Mouse (Mus musculus) limb, embryonic 14.5 days (tissue): ENCODE measurements around the gene Shf. TPM values are rescaled to one million over a fixed set of nuclear protein-coding genes. Genes with fewer than 3 reads are reported as not detected.

Source experiments
- ATAC-seq: fragments of 200-750 bp; cut with Nextera tagmentation; 2 replicates; pipeline ENCODE4 v1.8.0; 2017; ENCODE audit warnings: low read depth, moderate number of reproducible peaks, moderate TSS enrichment; ENCODE audit not compliant: low FRiP score
- DNase-seq: peaks from one replicate; pipeline ENCODE4 v3.0.0-alpha.2; 2015; ENCODE audit warnings: low spot score
- H3K27ac ChIP-seq: fragments of 300-500 bp; sonication (generic); replicated peaks from 2 replicates; pipeline ENCODE4 v1.5.1; 2014; ENCODE audit warnings: low read depth, mild to moderate bottlenecking, low read length, moderate library complexity, mixed read lengths
- H3K27me3 ChIP-seq: fragments of 300-500 bp; sonication (generic); 2 replicates; pipeline ENCODE4 v1.6.1; 2014; ENCODE audit warnings: low read length, mixed read lengths; ENCODE audit not compliant: control insufficient read depth, insufficient read depth
- H3K36me3 ChIP-seq: fragments of 300-500 bp; sonication (generic); 2 replicates; pipeline ENCODE4 v1.6.1; 2014; ENCODE audit warnings: mild to moderate bottlenecking, low read length, moderate library complexity, mixed read lengths; ENCODE audit not compliant: control insufficient read depth, insufficient read depth
- H3K4me1 ChIP-seq: fragments of 300-500 bp; sonication (generic); 2 replicates; pipeline ENCODE4 v1.6.1; 2014; ENCODE audit warnings: antibody characterized with exemption, low read length, mixed read lengths; ENCODE audit not compliant: control insufficient read depth, insufficient read depth
- H3K4me2 ChIP-seq: fragments of 300-500 bp; sonication (generic); replicated peaks from 2 replicates; pipeline ENCODE4 v1.6.1; 2014; ENCODE audit warnings: low read depth, mild to moderate bottlenecking, low read length, moderate library complexity; ENCODE audit not compliant: severe bottlenecking
- H3K4me3 ChIP-seq: fragments of 300-500 bp; sonication (generic); replicated peaks from 2 replicates; pipeline ENCODE4 v1.5.1; 2014; ENCODE audit warnings: low read length
- H3K9ac ChIP-seq: fragments of 300-500 bp; sonication (generic); 2 replicates; pipeline ENCODE4 v1.6.1; 2014; ENCODE audit warnings: mild to moderate bottlenecking, low read depth, low read length, moderate library complexity; ENCODE audit not compliant: severe bottlenecking
- H3K9me3 ChIP-seq: fragments of 300-500 bp; sonication (generic); 2 replicates; pipeline ENCODE4 v1.6.1; 2016; ENCODE audit warnings: low read length; ENCODE audit not compliant: control insufficient read depth
- POLR2A ChIP-seq: fragments of 200-500 bp; IDR thresholded peaks from 2 replicates; pipeline ENCODE4 v1.8.0; 2012; ENCODE audit warnings: inconsistent platforms, mild to moderate bottlenecking, moderate library complexity, borderline replicate concordance; ENCODE audit not compliant: insufficient read depth, insufficient read length; ENCODE audit errors: extremely low read depth
- WGBS: fragments of 180-500 bp; shearing (Covaris S2); extraction: QIAGEN DNeasy Blood & Tissue Kit; methylation state at CpG from one replicate; pipeline ENCODE4 v1.1.7; 2014; 5-methylcytosine and 5-hydroxymethylcytosine counted together
- polyA plus RNA-seq, 2 experiments: library from polyadenylated mRNA; depleted of rRNA in 1 of 2; stranded (reverse) in 1 of 2; unstranded in 1 of 2; fragments of >200 nt; fragmentation: Nextera tagmentation in 1 of 2; extraction: Ambion mirVana in 1 of 2; gene quantifications; 2 replicates each; pipeline versions ENCODE4 v1.2.1 to v1.2.3; 2012 to 2014

The Shf gene
- polyA plus RNA-seq, 2 experiments = 6.5 to 34.2 TPM

- TF ChIP-seq POLR2A = no peak
- Histone ChIP-seq H3K4me2 (no peak overlapping the region), H3K9me3 (no peaks in the 10 kb centered on the region), H3K27me3 (no peaks in the 10 kb centered on the region), H3K36me3 (no peaks in the 10 kb centered on the region), H3K27ac (no peak overlapping the region), H3K4me3 (no peak overlapping the region), H3K4me1 (0 out of 2 replicates have a peak, but pooled peaks cover 2% of the 10 kb centered on the region), H3K9ac (no peak overlapping the region)
- no peak for ATAC-seq
- DNase-seq = no peak
- 52% methylated on average over 3 of the region's 3 CpGs for WGBS
Measured at GRCm38 (mm10) chr2:122327986-122328385, 41.0 kb downstream of the Shf start.

- Histone ChIP-seq H3K9me3 (no peaks in the 10 kb centered on the region), H3K9ac (no peak overlapping the region), H3K4me3 (no peak overlapping the region), H3K27ac (no peak overlapping the region), H3K4me2 (no peak overlapping the region), H3K4me1 (0 out of 2 replicates have a peak, but pooled peaks cover 2% of the 10 kb centered on the region), H3K27me3 (no peaks in the 10 kb centered on the region), H3K36me3 (no peaks in the 10 kb centered on the region)
- ATAC-seq = no peak
- DNase-seq = no peak
- no peak for TF ChIP-seq POLR2A
- 47% methylated on average over 2 of the region's 2 CpGs for WGBS
Measured at GRCm38 (mm10) chr2:122325361-122325760, 43.6 kb downstream of the Shf start.

GRCm38 (mm10) chr2:122324586-122324985 lies 44.4 kb downstream of the Shf start:
- Histone ChIP-seq H3K9me3 (no peaks in the 10 kb centered on the region), H3K4me1 (0 out of 2 replicates have a peak, but pooled peaks cover 2% of the 10 kb centered on the region), H3K9ac (no peak overlapping the region), H3K36me3 (no peaks in the 10 kb centered on the region), H3K4me2 (no peak overlapping the region), H3K27me3 (no peaks in the 10 kb centered on the region), H3K27ac (no peak overlapping the region), H3K4me3 (no peak overlapping the region)
- no peak for TF ChIP-seq POLR2A
- DNase-seq (no peak), ATAC-seq (no peak)
- WGBS = 65% methylated on average over 3 of the region's 3 CpGs

- Histone ChIP-seq H3K4me1 (0 out of 2 replicates have a peak, but pooled peaks cover 2% of the 10 kb centered on the region), H3K4me3 (no peak overlapping the region), H3K27me3 (no peaks in the 10 kb centered on the region), H3K9ac (no peak overlapping the region), H3K9me3 (no peaks in the 10 kb centered on the region), H3K27ac (no peak overlapping the region), H3K4me2 (no peak overlapping the region), H3K36me3 (no peaks in the 10 kb centered on the region)
- no peak for DNase-seq
- 59% methylated on average over 3 of the region's 3 CpGs for WGBS
- no peak for ATAC-seq
- TF ChIP-seq POLR2A = no peak
Measured at GRCm38 (mm10) chr2:122323960-122324359, 45.0 kb downstream of the Shf start.

GRCm38 (mm10) chr2:122317384-122317783 lies 51.6 kb downstream of the Shf start:
- Histone ChIP-seq H3K27me3 (peaks cover 26% of the 10 kb centered on the region), H3K4me3 (no peak overlapping the region), H3K36me3 (no peaks in the 10 kb centered on the region), H3K9me3 (no peaks in the 10 kb centered on the region), H3K9ac (no peak overlapping the region), H3K4me2 (no peak overlapping the region), H3K27ac (no peak overlapping the region), H3K4me1 (0 out of 2 replicates have a peak, but pooled peaks cover 3% of the 10 kb centered on the region)
- no peak for TF ChIP-seq POLR2A
- ATAC-seq = no peak
- DNase-seq = no peak
- 55% methylated on average over 4 of the region's 4 CpGs for WGBS

- Histone ChIP-seq H3K9ac (no peak within 1 kb of the TSS), H3K4me1 (0 out of 2 replicates have a peak, but pooled peaks cover 3% of the 10 kb centered on the region), H3K27me3 (peaks cover 37% of the 10 kb centered on the region), H3K27ac (no peak within 1 kb of the TSS), H3K4me2 (no peak within 1 kb of the TSS), H3K9me3 (no peaks in the 10 kb centered on the region), H3K4me3 (no peak within 1 kb of the TSS), H3K36me3 (no peaks in the 10 kb centered on the region)
- WGBS = 86% methylated on average over 7 of the region's 7 CpGs
- no peak for ATAC-seq
- TF ChIP-seq POLR2A = no peak
- DNase-seq = no peak
Measured at GRCm38 (mm10) chr2:122315372-122315771, 53.6 kb downstream of the Shf start, which contains the start of gene Duox1. Gene Duox1, plus strand, starts transcription at chr2:122315672.
